Mouse (Mus musculus): ENCODE data around the gene Mpeg1. TPM values are rescaled to one million over a fixed set of nuclear protein-coding genes. Genes with fewer than 3 reads are reported as not detected.

Gene Mpeg1
- polyA plus RNA-seq, 1 experiment from 2014 or later: 1.3 TPM

DNA sequence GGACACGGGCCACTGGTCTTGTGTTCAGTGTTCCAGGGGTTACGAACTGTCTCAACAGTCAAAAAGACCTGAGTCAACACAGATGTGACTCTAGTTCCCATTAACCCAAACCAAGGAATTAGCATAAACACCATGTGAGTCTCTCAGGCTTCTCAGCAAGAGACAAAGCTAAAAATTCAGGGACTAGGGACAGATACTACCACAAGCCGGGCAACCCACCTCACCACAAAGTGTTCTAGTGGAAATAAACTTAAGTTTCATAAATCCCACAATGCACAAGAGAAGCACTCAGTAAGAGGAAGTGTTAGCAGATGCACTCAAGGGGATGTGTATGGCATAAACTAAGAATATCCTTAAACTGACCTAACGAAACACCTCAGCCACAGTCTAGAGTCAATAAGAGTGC lies 25.6 kb upstream of the Mpeg1 start:
- Histone ChIP-seq H3K4me1 (replicated peaks; ENCODE audit: control insufficient read depth, insufficient read depth, low read length) (no peaks in the 10 kb centered on the region), H3K9me3 (ENCODE audit: control insufficient read depth, low read length) (no peaks in the 10 kb centered on the region), H3K4me2 (replicated peaks) (no peak overlapping the region), H3K9ac (no peak overlapping the region), H3K27ac (no peak overlapping the region), H3K4me3 (replicated peaks; ENCODE audit: low read length) (no peak overlapping the region), H3K27me3 (ENCODE audit: control insufficient read depth, insufficient read depth, low read length) (no peaks in the 10 kb centered on the region), H3K36me3 (replicated peaks; ENCODE audit: control insufficient read depth, insufficient read depth) (no peaks in the 10 kb centered on the region)
- 85% methylated on average over 4 of the region's 4 CpGs for WGBS
- no peak for DNase-seq (ENCODE audit: low spot score)
- ATAC-seq (ENCODE audit: low FRiP score): no peak

DNA sequence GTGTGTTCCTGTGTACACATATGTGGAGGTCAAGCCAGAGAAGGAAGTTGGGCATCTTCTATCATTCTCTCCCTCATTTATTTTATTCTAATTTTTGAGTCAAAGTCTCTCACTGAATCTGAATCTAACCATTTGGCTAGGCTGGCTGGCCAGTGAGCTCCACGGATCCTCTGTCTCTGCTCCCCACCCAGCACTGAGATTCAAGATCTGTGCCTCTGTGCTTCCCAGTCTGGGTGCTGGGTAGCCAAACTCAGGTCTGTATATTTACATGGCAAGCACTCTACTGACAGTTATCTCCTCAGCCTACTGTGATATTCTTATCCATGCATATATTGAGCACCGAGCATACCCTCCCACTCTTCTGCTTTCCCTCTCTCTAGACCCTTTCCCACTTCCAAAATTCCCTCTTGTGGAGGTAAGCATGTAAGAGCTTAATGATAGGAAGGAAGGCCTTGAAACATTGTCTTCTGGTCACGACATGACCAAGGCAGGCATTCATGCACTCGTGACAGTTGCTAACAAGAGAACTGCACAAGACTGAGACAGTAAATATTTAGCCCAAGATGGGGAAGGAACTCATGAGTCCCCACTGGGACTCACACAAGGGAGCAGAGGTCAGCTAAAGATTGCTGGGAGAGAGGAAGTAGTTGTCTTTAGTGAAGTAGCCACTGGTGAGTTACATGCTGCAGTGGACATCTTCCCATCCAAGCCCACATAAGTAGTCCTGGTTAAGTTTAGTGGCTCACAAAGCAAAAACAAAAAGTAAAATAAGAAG lies 24.6 kb upstream of the Mpeg1 start:
- Histone ChIP-seq H3K9ac (no peak overlapping the region), H3K36me3 (replicated peaks; ENCODE audit: control insufficient read depth, insufficient read depth) (no peaks in the 10 kb centered on the region), H3K4me3 (replicated peaks; ENCODE audit: low read length) (no peak overlapping the region), H3K27me3 (ENCODE audit: control insufficient read depth, insufficient read depth, low read length) (no peaks in the 10 kb centered on the region), H3K27ac (no peak overlapping the region), H3K4me1 (replicated peaks; ENCODE audit: control insufficient read depth, insufficient read depth, low read length) (no peaks in the 10 kb centered on the region), H3K9me3 (ENCODE audit: control insufficient read depth, low read length) (no peaks in the 10 kb centered on the region), H3K4me2 (replicated peaks) (no peak overlapping the region)
- ATAC-seq (ENCODE audit: low FRiP score): no peak
- DNase-seq (ENCODE audit: low spot score): no peak
- WGBS: 90% methylated on average over 4 of the region's 4 CpGs

DNA sequence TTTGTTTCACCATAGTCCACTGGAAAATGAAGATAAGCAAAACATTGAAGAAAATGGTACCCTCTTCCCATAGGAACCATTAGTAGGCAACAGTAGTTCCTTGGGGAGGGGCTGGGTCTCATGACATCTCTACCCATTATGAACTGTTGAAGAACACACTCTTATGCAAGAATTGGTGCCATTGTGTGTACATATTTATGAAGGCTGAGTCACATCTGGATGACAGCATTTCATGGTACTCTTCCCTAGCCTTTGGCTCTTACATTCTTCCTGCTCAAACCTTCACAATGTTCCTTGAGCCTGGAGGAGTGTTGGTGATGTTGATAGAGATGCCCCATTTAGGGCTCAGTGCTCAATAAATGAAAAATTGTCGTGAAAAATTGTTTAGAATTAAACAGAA lies 21.0 kb upstream of the Mpeg1 start:
- Histone ChIP-seq H3K9me3 (ENCODE audit: control insufficient read depth, low read length) (no peaks in the 10 kb centered on the region), H3K4me3 (replicated peaks; ENCODE audit: low read length) (no peak overlapping the region), H3K27ac (no peak overlapping the region), H3K27me3 (ENCODE audit: control insufficient read depth, insufficient read depth, low read length) (no peaks in the 10 kb centered on the region), H3K4me2 (replicated peaks) (no peak overlapping the region), H3K4me1 (replicated peaks; ENCODE audit: control insufficient read depth, insufficient read depth, low read length) (no peaks in the 10 kb centered on the region), H3K36me3 (replicated peaks; ENCODE audit: control insufficient read depth, insufficient read depth) (no peaks in the 10 kb centered on the region), H3K9ac (no peak overlapping the region)
- DNase-seq (ENCODE audit: low spot score): no peak
- 46% methylated on average over 1 of the region's 1 CpGs for WGBS
- ATAC-seq (ENCODE audit: low FRiP score): no peak

DNA sequence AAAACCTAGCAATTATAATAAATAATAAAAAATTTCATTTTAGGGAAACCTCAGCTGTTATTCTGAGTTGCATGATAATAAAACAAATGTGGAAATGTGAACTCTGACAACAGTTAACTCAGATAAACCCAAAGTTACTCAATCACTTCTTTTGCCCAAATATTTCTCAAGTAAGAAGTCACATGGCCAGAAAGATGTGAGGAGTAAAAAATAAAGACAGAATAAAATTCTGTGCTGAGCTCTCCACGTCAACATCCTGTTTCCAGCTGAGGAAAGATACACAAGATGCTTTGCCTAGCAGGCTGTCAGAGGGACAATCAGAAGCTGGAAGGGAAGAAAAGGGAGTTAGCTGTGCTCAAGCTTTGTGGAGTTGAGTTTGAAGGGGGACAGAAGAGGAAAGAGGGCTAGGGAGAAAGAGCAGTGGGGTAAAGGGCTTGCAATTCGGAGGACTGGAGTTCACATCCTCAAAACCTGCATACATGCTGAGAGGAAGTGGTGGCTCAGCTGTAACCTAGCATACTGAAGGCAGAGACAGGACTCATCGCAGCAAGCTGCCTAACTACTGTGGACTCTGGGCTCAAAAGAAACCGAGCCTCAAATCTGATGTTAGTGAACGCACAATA lies 20.4 kb upstream of the Mpeg1 start:
- no peak for DNase-seq (ENCODE audit: low spot score)
- H3K27ac ChIP-seq: no peak overlapping the region
- H3K4me1 ChIP-seq (replicated peaks; ENCODE audit: control insufficient read depth, insufficient read depth, low read length): no peaks in the 10 kb centered on the region
- no peaks in the 10 kb centered on the region for H3K36me3 ChIP-seq (replicated peaks; ENCODE audit: control insufficient read depth, insufficient read depth)
- no peak for ATAC-seq (ENCODE audit: low FRiP score)
- H3K27me3 ChIP-seq (ENCODE audit: control insufficient read depth, insufficient read depth, low read length): no peaks in the 10 kb centered on the region
- no peak overlapping the region for H3K9ac ChIP-seq
- WGBS: 71% methylated on average over 5 of the region's 5 CpGs
- H3K4me3 ChIP-seq (replicated peaks; ENCODE audit: low read length): no peak overlapping the region
- H3K9me3 ChIP-seq (ENCODE audit: control insufficient read depth, low read length): no peaks in the 10 kb centered on the region
- no peak overlapping the region for H3K4me2 ChIP-seq (replicated peaks)

DNA sequence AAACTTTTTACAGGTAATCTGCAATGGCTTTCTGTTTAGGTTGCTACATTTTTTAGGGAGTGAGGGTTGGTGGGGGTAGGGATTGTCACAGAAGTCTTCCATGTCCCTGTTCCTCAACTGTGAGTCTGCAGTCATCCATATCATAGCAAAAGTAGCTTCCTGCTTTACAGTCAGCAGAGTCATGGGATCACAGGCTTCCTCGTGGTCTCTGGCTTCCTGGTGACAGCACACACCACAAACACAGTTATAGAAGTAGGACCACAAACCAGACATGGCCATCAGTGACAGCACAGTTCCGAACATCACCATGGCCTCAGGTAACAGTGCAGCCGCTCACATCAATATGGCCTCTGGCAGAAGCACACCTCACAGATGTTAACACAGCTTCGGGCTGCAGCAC lies 18.0 kb upstream of the Mpeg1 start:
- Histone ChIP-seq H3K36me3 (replicated peaks; ENCODE audit: control insufficient read depth, insufficient read depth) (no peaks in the 10 kb centered on the region), H3K9me3 (ENCODE audit: control insufficient read depth, low read length) (no peaks in the 10 kb centered on the region), H3K9ac (no peak overlapping the region), H3K27ac (no peak overlapping the region), H3K4me3 (replicated peaks; ENCODE audit: low read length) (no peak overlapping the region), H3K4me1 (replicated peaks; ENCODE audit: control insufficient read depth, insufficient read depth, low read length) (no peaks in the 10 kb centered on the region), H3K4me2 (replicated peaks) (no peak overlapping the region), H3K27me3 (ENCODE audit: control insufficient read depth, insufficient read depth, low read length) (no peaks in the 10 kb centered on the region)
- ATAC-seq (ENCODE audit: low FRiP score): no peak
- no peak for DNase-seq (ENCODE audit: low spot score)
- WGBS: 82% methylated on average over 4 of the region's 4 CpGs

DNA sequence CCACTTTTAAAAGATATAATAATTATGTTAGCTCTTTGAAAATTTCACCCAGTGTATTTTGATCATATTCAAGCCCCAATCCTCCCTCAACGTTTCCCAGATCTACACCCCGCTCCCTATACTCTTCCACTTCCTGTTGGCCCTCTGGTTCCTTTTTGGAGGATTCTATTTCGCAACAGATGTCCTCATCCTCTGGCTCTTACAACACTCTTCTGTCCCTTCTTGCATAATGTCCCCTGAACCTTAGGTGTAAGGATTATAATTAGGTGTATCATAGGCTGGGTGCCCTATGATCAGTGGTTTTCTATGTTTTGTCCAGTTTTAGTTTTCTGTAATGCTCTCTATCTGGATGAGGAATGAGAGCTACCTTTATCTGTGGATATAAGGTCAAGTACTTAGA lies 15.6 kb upstream of the Mpeg1 start:
- H3K4me1 ChIP-seq (replicated peaks; ENCODE audit: control insufficient read depth, insufficient read depth, low read length): no peaks in the 10 kb centered on the region
- H3K27ac ChIP-seq: no peak overlapping the region
- DNase-seq (ENCODE audit: low spot score): no peak
- WGBS: 87% methylated on average over 3 of the region's 3 CpGs
- H3K4me3 ChIP-seq (replicated peaks; ENCODE audit: low read length): no peak overlapping the region
- H3K27me3 ChIP-seq (ENCODE audit: control insufficient read depth, insufficient read depth, low read length): no peaks in the 10 kb centered on the region
- ATAC-seq (ENCODE audit: low FRiP score): no peak
- H3K9ac ChIP-seq: no peak overlapping the region
- no peaks in the 10 kb centered on the region for H3K36me3 ChIP-seq (replicated peaks; ENCODE audit: control insufficient read depth, insufficient read depth)
- H3K9me3 ChIP-seq (ENCODE audit: control insufficient read depth, low read length): no peaks in the 10 kb centered on the region
- H3K4me2 ChIP-seq (replicated peaks): no peak overlapping the region

DNA sequence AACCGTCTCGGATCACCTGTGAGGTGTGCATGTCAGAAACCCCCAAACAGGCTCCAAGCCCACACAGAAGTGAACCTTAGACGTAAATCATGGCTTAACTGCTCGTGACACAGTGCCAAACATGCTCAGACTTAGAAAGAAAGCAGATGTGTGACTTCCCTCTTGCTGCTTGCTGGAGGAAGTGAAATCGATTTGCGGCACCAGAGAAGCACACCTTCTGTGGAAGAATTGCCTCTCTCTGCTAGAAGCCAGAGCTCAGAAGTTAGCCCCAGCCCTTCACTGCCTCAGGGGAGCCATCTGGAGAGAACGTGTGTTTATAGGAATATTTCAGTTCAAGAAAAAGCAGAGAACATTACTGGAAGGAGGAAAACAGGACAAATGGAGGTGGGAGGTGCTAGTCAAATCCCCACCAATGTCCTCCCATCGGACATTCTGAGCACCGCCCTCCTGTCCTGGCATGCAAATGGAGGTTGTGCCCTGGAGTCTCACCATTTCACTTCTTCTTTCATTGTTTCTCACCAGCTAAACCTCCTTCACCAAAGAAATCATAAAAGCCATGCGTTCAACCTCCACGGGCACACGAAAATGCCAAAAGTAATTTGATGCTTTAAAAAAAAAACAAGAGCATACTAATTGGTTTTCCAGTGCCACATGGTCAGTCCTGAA lies 3.0 kb upstream of the Mpeg1 start:
- WGBS: 85% methylated on average over 12 of the region's 12 CpGs
- DNase-seq (ENCODE audit: low spot score) (no peak), ATAC-seq (ENCODE audit: low FRiP score) (no peak)

DNA sequence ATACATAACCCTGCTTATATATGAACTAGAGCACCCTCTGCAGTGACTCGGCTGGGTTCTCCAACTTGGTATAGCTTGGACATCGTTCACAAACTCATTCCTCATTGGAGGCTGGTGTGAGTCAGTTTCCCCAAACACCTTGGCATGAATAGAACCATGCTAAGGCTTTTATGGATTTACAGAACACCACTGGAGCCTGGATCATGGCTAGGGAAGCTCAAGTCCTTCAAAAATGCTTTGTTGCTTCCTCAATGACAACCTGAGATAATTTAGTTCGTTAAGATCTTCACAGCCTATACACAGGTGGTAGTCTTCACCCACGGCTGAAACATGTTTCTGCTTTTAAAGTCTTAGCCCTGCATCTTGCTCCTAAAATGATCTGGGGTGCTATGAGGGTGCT lies 1.1 kb upstream of the Mpeg1 start:
- Histone ChIP-seq H3K27ac (no peak overlapping the region), H3K9ac (no peak overlapping the region), H3K4me2 (replicated peaks) (no peak overlapping the region), H3K36me3 (replicated peaks; ENCODE audit: control insufficient read depth, insufficient read depth) (no peaks in the 10 kb centered on the region), H3K27me3 (ENCODE audit: control insufficient read depth, insufficient read depth, low read length) (no peaks in the 10 kb centered on the region), H3K4me3 (replicated peaks; ENCODE audit: low read length) (no peak overlapping the region), H3K4me1 (replicated peaks; ENCODE audit: control insufficient read depth, insufficient read depth, low read length) (no peaks in the 10 kb centered on the region), H3K9me3 (ENCODE audit: control insufficient read depth, low read length) (no peaks in the 10 kb centered on the region)
- 82% methylated on average over 4 of the region's 4 CpGs for WGBS
- DNase-seq (ENCODE audit: low spot score) (no peak), ATAC-seq (ENCODE audit: low FRiP score) (no peak)

More for the DNA sequence above, 3.0 kb upstream of the Mpeg1 start:
- no peaks in the 10 kb centered on the region for H3K36me3 ChIP-seq (replicated peaks; ENCODE audit: control insufficient read depth, insufficient read depth)
- no peak overlapping the region for H3K27ac ChIP-seq
- H3K27me3 ChIP-seq (ENCODE audit: control insufficient read depth, insufficient read depth, low read length): no peaks in the 10 kb centered on the region
- H3K9me3 ChIP-seq (ENCODE audit: control insufficient read depth, low read length): no peaks in the 10 kb centered on the region
- no peaks in the 10 kb centered on the region for H3K4me1 ChIP-seq (replicated peaks; ENCODE audit: control insufficient read depth, insufficient read depth, low read length)
- H3K9ac ChIP-seq: no peak overlapping the region
- no peak overlapping the region for H3K4me2 ChIP-seq (replicated peaks)
- H3K4me3 ChIP-seq (replicated peaks; ENCODE audit: low read length): no peak overlapping the region

DNA sequence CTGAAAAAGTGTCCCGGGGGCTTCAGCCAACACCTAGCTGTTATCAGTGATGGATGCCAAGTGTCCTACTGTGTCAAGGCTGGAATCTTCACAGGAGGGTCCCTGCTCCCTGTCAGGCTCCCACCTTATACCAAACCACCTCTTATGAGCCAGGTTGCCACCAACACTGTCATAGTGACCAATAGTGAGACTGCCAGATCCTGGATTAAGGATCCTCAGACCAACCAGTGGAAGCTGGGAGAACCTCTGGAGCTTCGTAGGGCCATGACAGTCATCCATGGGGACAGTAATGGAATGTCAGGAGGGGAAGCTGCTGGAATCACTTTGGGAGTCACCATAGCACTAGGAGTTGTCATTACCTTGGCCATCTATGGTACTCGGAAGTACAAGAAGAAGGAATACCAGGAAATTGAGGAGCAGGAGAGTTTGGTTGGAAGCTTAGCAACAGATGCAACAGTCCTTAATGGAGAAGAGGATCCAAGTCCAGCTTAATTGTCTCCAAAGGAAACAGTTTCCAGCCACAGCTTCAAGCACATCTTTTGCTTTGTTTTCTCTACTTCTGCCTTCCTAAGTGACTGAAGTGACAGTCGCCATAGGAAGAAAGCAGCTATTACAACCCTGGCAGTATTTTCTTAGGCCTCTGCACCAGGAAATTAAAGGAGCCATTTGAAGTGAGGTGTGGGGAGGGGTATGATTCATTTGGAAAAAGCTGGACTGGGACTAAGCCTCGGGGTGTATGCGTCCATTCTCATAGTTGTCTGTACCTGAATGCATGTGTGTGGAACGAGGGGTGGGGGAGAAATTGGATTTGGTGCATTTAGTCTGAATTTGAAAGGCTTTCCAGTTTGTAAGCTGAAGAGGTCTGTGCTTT lies 2.5 kb downstream of the Mpeg1 start:
- Histone ChIP-seq H3K36me3 (replicated peaks; ENCODE audit: control insufficient read depth, insufficient read depth) (peaks cover 10% of the 10 kb centered on the region; the same call in 1 of the 2 replicates), H3K9me3 (ENCODE audit: control insufficient read depth, low read length) (no peaks in the 10 kb centered on the region), H3K4me1 (replicated peaks; ENCODE audit: control insufficient read depth, insufficient read depth, low read length) (no peaks in the 10 kb centered on the region), H3K4me3 (replicated peaks; ENCODE audit: low read length) (no peak overlapping the region), H3K27ac (no peak overlapping the region), H3K27me3 (ENCODE audit: control insufficient read depth, insufficient read depth, low read length) (no peaks in the 10 kb centered on the region), H3K4me2 (replicated peaks) (no peak overlapping the region), H3K9ac (no peak overlapping the region)
- WGBS: 76% methylated on average over 7 of the region's 7 CpGs
- DNase-seq (ENCODE audit: low spot score) (no peak), ATAC-seq (ENCODE audit: low FRiP score) (no peak)
